In the genomic region with DNA sequence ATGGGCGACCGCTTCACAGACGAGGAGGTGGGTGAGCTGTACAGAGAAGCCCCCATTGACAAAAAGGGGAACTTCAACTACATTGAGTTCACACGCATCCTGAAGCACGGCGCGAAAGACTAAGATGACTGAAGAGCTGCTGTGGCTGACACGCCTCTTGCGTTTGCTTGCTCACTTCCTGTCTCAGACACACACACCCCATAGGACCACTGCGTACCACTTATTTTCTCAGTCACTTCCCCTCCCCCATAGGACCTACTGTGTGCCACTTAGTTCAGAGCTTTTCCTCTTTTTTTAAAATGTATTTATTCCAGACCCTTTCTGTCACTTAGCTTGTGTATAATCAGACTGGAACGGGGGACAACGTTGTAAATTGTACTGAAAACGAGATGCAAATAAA, we compare ENCODE assay signal across 27 mouse cellular contexts. TPM values are rescaled to one million over a fixed set of nuclear protein-coding genes. Genes with fewer than 3 reads are reported as not detected.
DNase-seq lines count a peak whose midpoint lies in the region; ATAC-seq lines count a peak whose summit lies in the region.
"Had no signal": no experiment of that assay in that cellular context is flagged by ENCODE, and none has a peak within 500 bp of the region (broad histone marks: within the 10 kb centered on the region; RNA-seq: fewer than 3 reads in every experiment).

No protein-coding gene starts in this region.

- H3K36me3 ChIP-seq in hindbrain, embryonic 10.5 days: peaks cover 13% of the 10 kb centered on the region; the same call in 1 of the 2 replicates
- H3K36me3 ChIP-seq in forebrain, embryonic 14.5 days (ENCODE audit: control insufficient read depth, insufficient read depth, low read length): no peaks in the 10 kb centered on the region
- H3K36me3 ChIP-seq: limb, embryonic 15.5 days had no signal

- no peak overlapping the region for H3K9ac ChIP-seq in forebrain, embryonic 14.5 days (ENCODE audit: low read length)
- H3K9ac ChIP-seq: forebrain, postnatal 0 days; hindbrain, embryonic 13.5 days; limb, embryonic 15.5 days; liver, embryonic 14.5 days had no signal

- H3K27me3 ChIP-seq in hindbrain, embryonic 10.5 days (ENCODE audit: insufficient read depth, poor library complexity, severe bottlenecking): no peaks in the 10 kb centered on the region
- no peaks in the 10 kb centered on the region for H3K27me3 ChIP-seq in forebrain, embryonic 14.5 days (replicated peaks; ENCODE audit: control insufficient read depth, insufficient read depth, low read length)
- H3K27me3 ChIP-seq: hindbrain, embryonic 13.5 days; limb, embryonic 15.5 days had no signal

- ATAC-seq in common myeloid progenitor, adult 5-6 weeks (replicated peaks; ENCODE audit: low read depth, poor library complexity, severe bottlenecking): peak; percentile 61
- ATAC-seq in monocyte, adult 5-6 weeks (replicated peaks; ENCODE audit: insufficient number of reproducible peaks, low FRiP score, low TSS enrichment, poor library complexity, severe bottlenecking): peak; percentile 72
- no peak for ATAC-seq in forebrain, embryonic 14.5 days
- ATAC-seq: CD4-positive, CD25-positive, alpha-beta regulatory T cell, adult 4 months; forebrain, postnatal 0 days had no signal

- no peak overlapping the region for H3K4me2 ChIP-seq in forebrain, embryonic 14.5 days (ENCODE audit: low read length)
- H3K4me2 ChIP-seq: hindbrain, embryonic 13.5 days; limb, embryonic 15.5 days; midbrain, embryonic 11.5 days had no signal

- H3K4me1 ChIP-seq in hindbrain, embryonic 10.5 days (replicated peaks): peaks cover 26% of the 10 kb centered on the region
- H3K4me1 ChIP-seq in forebrain, embryonic 14.5 days (ENCODE audit: control insufficient read depth, insufficient read depth, low read length): peaks cover 3% of the 10 kb centered on the region; the same call in 1 of the 2 replicates

- DNase-seq in 416B (ENCODE audit: low read depth): peak; percentile 41
- peak; percentile 52 for DNase-seq in thymus, postnatal 14 days
- no peak for DNase-seq in hindbrain, embryonic 10.5 days (ENCODE audit: low spot score)
- DNase-seq in lung, postnatal 4 days: no peak
- DNase-seq in forebrain, embryonic 14.5 days (ENCODE audit: low spot score): no peak
- DNase-seq in ovary, postnatal 10 days (ENCODE audit: low spot score): no peak
- DNase-seq: adrenal gland, adult 8-10 months; cerebellum, adult 9-10 months; cerebellum, postnatal 36 days; forebrain, postnatal 0 days; heart, postnatal 14 days; kidney, adult 9 months; kidney, postnatal 10 days; layer of hippocampus, adult 9-11 months; lung, adult 2 months; lung, postnatal 10 days; right cerebral cortex, adult 18-20 months; right cerebral cortex, postnatal 4 days had no signal

- 95% methylated on average over 13 of the region's 13 CpGs for WGBS in hindbrain, embryonic 10.5 days
- WGBS in forebrain, embryonic 14.5 days: 96% methylated on average over 13 of the region's 13 CpGs

- no peak overlapping the region for H3K27ac ChIP-seq in hindbrain, embryonic 10.5 days
- no peak overlapping the region for H3K27ac ChIP-seq in forebrain, embryonic 14.5 days (ENCODE audit: low read depth, low read length)
- H3K27ac ChIP-seq: hindbrain, embryonic 13.5 days; limb, embryonic 10.5 days; limb, embryonic 15.5 days; liver, embryonic 14.5 days had no signal

- no peak overlapping the region for H3K4me3 ChIP-seq in hindbrain, embryonic 10.5 days
- no peak overlapping the region for H3K4me3 ChIP-seq in forebrain, embryonic 14.5 days (ENCODE audit: low read depth, low read length)
- H3K4me3 ChIP-seq: erythroblast, embryonic 14.5 days; hindbrain, embryonic 13.5 days; limb, embryonic 10.5 days; limb, embryonic 15.5 days had no signal

- H3K9me3 ChIP-seq in hindbrain, embryonic 10.5 days: no peaks in the 10 kb centered on the region
- H3K9me3 ChIP-seq in forebrain, embryonic 14.5 days (replicated peaks; ENCODE audit: control insufficient read depth, low read length): no peaks in the 10 kb centered on the region
- H3K9me3 ChIP-seq: hindbrain, embryonic 13.5 days; limb, embryonic 10.5 days; limb, embryonic 15.5 days had no signal

RNA-seq across cellular contexts. Expression of a gene that starts 53.2 kb away (rescaled TPM):
- total RNA-seq in common myeloid progenitor, adult 5-6 weeks (2017): 29.2 and 34.5 TPM in 2 replicates
- 24.6 to 28.6 TPM (median 27.7 TPM) in 3 replicates for total RNA-seq in monocyte, adult 5-6 weeks (2017)
- polyA plus RNA-seq in hindbrain, embryonic 10.5 days (2016; fragmentation: Nextera tagmentation; extraction: Ambion mirVana): 19.4 and 19.7 TPM in 2 replicates
- polyA plus RNA-seq in forebrain, embryonic 14.5 days (2014; fragmentation: Nextera tagmentation; extraction: Ambion mirVana): 22.4 and 31.9 TPM in 2 replicates

Comparison
In these comparisons a context has a peak if more than half of its experiments do, and no peak if none do; other contexts are left out.
1. DNase-seq: peak in 416B (single experiment) and thymus, postnatal 14 days (single experiment); none in hindbrain, embryonic 10.5 days (single experiment), lung, postnatal 4 days (0 of 2), forebrain, embryonic 14.5 days (single experiment) and ovary, postnatal 10 days (single experiment).